Comparison of ENCODE assay signal across 8 mouse cellular contexts in genomic region chr1:78216509-78217141, GRCm38 (mm10). TPM values are rescaled to one million over a fixed set of nuclear protein-coding genes. Genes with fewer than 3 reads are reported as not detected.
A peak's percentile ranks its signal among the peaks of the same experiment; 100 is the strongest.
DNase-seq lines count a peak whose midpoint lies in the region; ATAC-seq lines count a peak whose summit lies in the region.

No protein-coding gene starts in this region.

- peak; percentile 43 for DNase-seq in liver, embryonic 11.5 days (ENCODE audit: low spot score)
- DNase-seq in liver, result no peak
- peak; percentile 60 for DNase-seq in neural tube, embryonic 11.5 days (ENCODE audit: low spot score)
- no peak for DNase-seq in layer of hippocampus, adult 8-10 months (ENCODE audit: low spot score in 2 of 2)
- no peak for DNase-seq in spleen, adult 18-20 months
- DNase-seq in thymus, postnatal 0 days (ENCODE audit: low spot score), result no peak

- no peaks in the 10 kb centered on the region for H3K36me3 ChIP-seq in liver, embryonic 11.5 days (ENCODE audit: control insufficient read depth, insufficient read depth, low read length)
- H3K36me3 ChIP-seq in embryonic facial prominence, embryonic 12.5 days, result no peaks in the 10 kb centered on the region
- H3K36me3 ChIP-seq in hindbrain, embryonic 15.5 days, result no peaks in the 10 kb centered on the region
- no peaks in the 10 kb centered on the region for H3K36me3 ChIP-seq in neural tube, embryonic 11.5 days (ENCODE audit: control insufficient read depth, insufficient read depth, low read length)

- no peak overlapping the region for H3K27ac ChIP-seq in liver, embryonic 11.5 days (ENCODE audit: low read depth, low read length)
- H3K27ac ChIP-seq in embryonic facial prominence, embryonic 12.5 days, result peak overlapping the region; percentile 75
- no peak overlapping the region for H3K27ac ChIP-seq in hindbrain, embryonic 15.5 days (replicated peaks)
- no peak overlapping the region for H3K27ac ChIP-seq in neural tube, embryonic 11.5 days (ENCODE audit: low read depth, low read length)

- H3K4me2 ChIP-seq in liver, embryonic 11.5 days, result peak overlapping the region; percentile 77
- peak overlapping the region; percentile 95 for H3K4me2 ChIP-seq in embryonic facial prominence, embryonic 12.5 days (replicated peaks)
- H3K4me2 ChIP-seq in hindbrain, embryonic 15.5 days, result peak overlapping the region; percentile 96
- H3K4me2 ChIP-seq in neural tube, embryonic 11.5 days (ENCODE audit: low read depth), result peak overlapping the region; percentile 88

- no peak overlapping the region for H3K9ac ChIP-seq in liver, embryonic 11.5 days (ENCODE audit: low read depth, low read length)
- H3K9ac ChIP-seq in embryonic facial prominence, embryonic 12.5 days, result peak overlapping the region; percentile 72
- peak overlapping the region; percentile 47 for H3K9ac ChIP-seq in hindbrain, embryonic 15.5 days
- H3K9ac ChIP-seq in neural tube, embryonic 11.5 days (ENCODE audit: low read length), result peak overlapping the region; percentile 48

- under 1% methylated on average over 65 of the region's 79 CpGs for WGBS in liver, embryonic 11.5 days
- under 1% methylated on average over 78 of the region's 79 CpGs for WGBS in embryonic facial prominence, embryonic 12.5 days
- 1% methylated on average over 54 of the region's 79 CpGs for WGBS in hindbrain, embryonic 15.5 days
- WGBS in neural tube, embryonic 11.5 days, result 1% methylated on average over 33 of the region's 79 CpGs

- no peaks in the 10 kb centered on the region for H3K9me3 ChIP-seq in liver, embryonic 11.5 days (ENCODE audit: control insufficient read depth, low read length)
- H3K9me3 ChIP-seq in embryonic facial prominence, embryonic 12.5 days, result no peaks in the 10 kb centered on the region
- H3K9me3 ChIP-seq in hindbrain, embryonic 15.5 days, result no peaks in the 10 kb centered on the region
- no peaks in the 10 kb centered on the region for H3K9me3 ChIP-seq in neural tube, embryonic 11.5 days (ENCODE audit: control insufficient read depth, low read length)

- ATAC-seq in liver, embryonic 11.5 days (replicated peaks; ENCODE audit: low FRiP score), result no peak
- 0 out of 2 replicates have a peak, but pooled peaks have one; percentile 29 for ATAC-seq in embryonic facial prominence, embryonic 12.5 days (ENCODE audit: insufficient number of reproducible peaks, insufficient read depth, low FRiP score, low TSS enrichment)
- peak; percentile 58; the same call in 1 of the 2 replicates for ATAC-seq in hindbrain, embryonic 15.5 days (ENCODE audit: low FRiP score, low read depth)
- peak; percentile 43 for ATAC-seq in neural tube, embryonic 11.5 days (ENCODE audit: insufficient read depth, low FRiP score, low TSS enrichment)

- H3K4me1 ChIP-seq in liver, embryonic 11.5 days (replicated peaks; ENCODE audit: control insufficient read depth, insufficient read depth, low read length), result no peaks in the 10 kb centered on the region; the same call in 1 of the 2 replicates
- peaks cover 14% of the 10 kb centered on the region for H3K4me1 ChIP-seq in embryonic facial prominence, embryonic 12.5 days
- H3K4me1 ChIP-seq in hindbrain, embryonic 15.5 days (replicated peaks), result peaks cover 27% of the 10 kb centered on the region
- H3K4me1 ChIP-seq in neural tube, embryonic 11.5 days (ENCODE audit: control insufficient read depth, insufficient read depth, low read length), result peaks cover 9% of the 10 kb centered on the region

- H3K4me3 ChIP-seq in liver, embryonic 11.5 days (ENCODE audit: low read depth, low read length), result peak overlapping the region; percentile 50
- peak overlapping the region; percentile 60 for H3K4me3 ChIP-seq in embryonic facial prominence, embryonic 12.5 days
- H3K4me3 ChIP-seq in hindbrain, embryonic 15.5 days, result peak overlapping the region; percentile 61
- peak overlapping the region; percentile 51 for H3K4me3 ChIP-seq in neural tube, embryonic 11.5 days (ENCODE audit: low read depth, low read length)

- H3K27me3 ChIP-seq in liver, embryonic 11.5 days (replicated peaks; ENCODE audit: control insufficient read depth, insufficient read depth, low read length), result peaks cover 93% of the 10 kb centered on the region
- peaks cover 86% of the 10 kb centered on the region for H3K27me3 ChIP-seq in embryonic facial prominence, embryonic 12.5 days
- H3K27me3 ChIP-seq in hindbrain, embryonic 15.5 days, result peaks cover 79% of the 10 kb centered on the region
- peaks cover 75% of the 10 kb centered on the region for H3K27me3 ChIP-seq in neural tube, embryonic 11.5 days (ENCODE audit: control insufficient read depth, insufficient read depth, low read length)

RNA-seq across cellular contexts. Expression of gene Pax3, which starts 19.7 kb away (rescaled TPM):
- polyA plus RNA-seq in liver, embryonic 11.5 days (2014; fragmentation: Nextera tagmentation; extraction: Ambion mirVana), result 0.44 and 0.55 TPM in 2 replicates
- 28.4 and 37.5 TPM in 2 replicates for polyA plus RNA-seq in embryonic facial prominence, embryonic 12.5 days (2016; fragmentation: Nextera tagmentation; extraction: Ambion mirVana)
- polyA plus RNA-seq in hindbrain, embryonic 15.5 days (2015; fragmentation: Nextera tagmentation; extraction: Ambion mirVana), result 14.0 and 16.3 TPM in 2 replicates
- polyA plus RNA-seq in neural tube, embryonic 11.5 days (2014; fragmentation: Nextera tagmentation; extraction: Ambion mirVana), result 36.2 and 42.8 TPM in 2 replicates
- total RNA-seq in layer of hippocampus, adult 8-10 months (2022), result not detected
- 0.04 TPM in 1 of 2 replicates, not detected in the other for polyA plus RNA-seq in thymus, postnatal 0 days (2015; fragmentation: Nextera tagmentation; extraction: Ambion mirVana)

Comparison
In these comparisons a context has a peak if more than half of its experiments do, and no peak if none do; other contexts are left out.
1. DNase-seq: peak in liver, embryonic 11.5 days (single experiment) and neural tube, embryonic 11.5 days (single experiment); none in liver (single experiment), layer of hippocampus, adult 8-10 months (0 of 2), spleen, adult 18-20 months (0 of 2) and thymus, postnatal 0 days (single experiment).
2. Peak in every context shown above with its lines, with median percentiles within 50 percentile points of each other: H3K4me2 ChIP-seq and H3K4me3 ChIP-seq.